Mouse (Mus musculus) heart, embryonic 10.5 days (tissue): ENCODE results near the gene Tnip1. TPM values are rescaled to one million over a fixed set of nuclear protein-coding genes. Genes with fewer than 3 reads are reported as not detected.

Source experiments
- DNase-seq: peaks from one replicate; pipeline ENCODE4 v3.0.0-alpha.2; 2017; ENCODE audit warnings: low spot score
- H3K27ac ChIP-seq: fragments of 300-500 bp; sonication (generic); 2 replicates; pipeline ENCODE4 v1.5.1; 2016; ENCODE audit warnings: mild to moderate bottlenecking
- H3K27me3 ChIP-seq: fragments of 300-500 bp; sonication (generic); 2 replicates; pipeline ENCODE4 v1.6.1; 2016; ENCODE audit warnings: mild to moderate bottlenecking; ENCODE audit not compliant: poor library complexity, insufficient read depth, severe bottlenecking
- H3K36me3 ChIP-seq: fragments of 300-500 bp; sonication (generic); 2 replicates; pipeline ENCODE4 v1.6.1; 2016; ENCODE audit warnings: mild to moderate bottlenecking, moderate library complexity
- H3K4me1 ChIP-seq: fragments of 300-500 bp; sonication (generic); 2 replicates; pipeline ENCODE4 v1.6.1; 2016; ENCODE audit warnings: mild to moderate bottlenecking
- H3K4me3 ChIP-seq: fragments of 300-500 bp; sonication (generic); 2 replicates; pipeline ENCODE4 v1.5.1; 2016; ENCODE audit warnings: mild to moderate bottlenecking, moderate library complexity
- H3K9me3 ChIP-seq: fragments of 300-500 bp; sonication (generic); 2 replicates; pipeline ENCODE4 v1.6.1; 2016; ENCODE audit warnings: mild to moderate bottlenecking, moderate library complexity
- WGBS: fragments of 180-500 bp; shearing (Covaris S2); methylation state at CpG from one replicate; pipeline ENCODE4 v1.1.7; 2016; 5-methylcytosine and 5-hydroxymethylcytosine counted together
- polyA plus RNA-seq: library from polyadenylated mRNA; unstranded; fragments of >200 nt; fragmentation: Nextera tagmentation; extraction: Ambion mirVana; gene quantifications from 2 replicates; pipeline ENCODE4 v1.2.1, GENCODE M21; 2016

The Tnip1 gene
- 22.7 and 23.7 TPM in 2 replicates for polyA plus RNA-seq

DNA sequence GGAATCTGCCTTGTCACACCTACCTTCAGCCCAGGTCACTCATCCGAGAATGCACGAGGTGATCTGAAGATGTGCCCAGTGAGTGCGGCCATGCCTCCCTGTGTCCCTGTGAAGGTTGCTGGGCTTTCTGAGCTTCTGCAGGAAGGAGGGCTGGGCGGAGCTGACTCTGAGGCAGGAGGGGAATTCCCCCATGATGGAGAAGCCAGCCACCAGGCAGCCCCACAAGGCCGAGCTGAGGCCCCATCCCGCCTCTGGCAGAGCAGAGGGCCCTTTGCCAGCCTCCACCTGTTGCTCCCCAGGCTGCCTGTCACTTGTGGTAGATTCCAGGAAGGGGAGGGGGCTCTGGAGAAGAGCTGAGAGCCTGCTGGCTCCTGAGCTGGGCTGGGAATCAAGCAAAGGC, at the start of gene Tnip1:
Tnip1 (minus strand) TSS at position 108 of the 400 bp plus-strand sequence.
- no peak for DNase-seq

DNA sequence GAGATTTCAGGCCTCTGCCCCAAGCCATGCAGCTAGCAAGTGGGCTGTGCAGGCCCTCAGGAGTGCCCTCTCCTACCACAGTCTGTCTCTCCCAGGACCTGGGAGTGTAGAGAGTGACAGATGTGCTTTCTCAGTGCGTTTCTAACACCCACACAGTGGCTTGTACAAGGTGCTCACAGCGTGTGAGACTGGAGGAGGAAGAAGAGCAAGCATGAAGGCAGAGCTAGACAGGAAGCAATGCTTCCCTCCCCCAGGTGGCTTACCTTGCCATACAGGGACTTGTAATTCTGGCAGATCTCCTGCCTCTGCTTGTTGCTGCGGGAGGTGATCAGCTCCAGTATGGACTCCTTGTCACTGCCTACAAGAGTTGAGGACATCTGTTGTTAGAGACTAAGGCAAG, 48.7 kb upstream of the Tnip1 start:
- H3K4me3 ChIP-seq: no peak overlapping the region
- DNase-seq: no peak
- 92% methylated on average over 3 of the region's 3 CpGs for WGBS
- H3K27ac ChIP-seq: no peak overlapping the region
- H3K36me3 ChIP-seq: peaks cover 95% of the 10 kb centered on the region
- H3K27me3 ChIP-seq: no peaks in the 10 kb centered on the region
- peaks cover 24% of the 10 kb centered on the region for H3K4me1 ChIP-seq
- no peaks in the 10 kb centered on the region for H3K9me3 ChIP-seq

More for the DNA sequence above, at the start of gene Tnip1:
- H3K9me3 ChIP-seq: no peaks in the 10 kb centered on the region
- 19% methylated on average over 6 of the region's 6 CpGs for WGBS
- H3K4me1 ChIP-seq: peaks cover 35% of the 10 kb centered on the region
- peak within 1 kb of the TSS; percentile 83 for H3K27ac ChIP-seq
- H3K36me3 ChIP-seq: no peaks in the 10 kb centered on the region
- no peaks in the 10 kb centered on the region for H3K27me3 ChIP-seq
- peak within 1 kb of the TSS; percentile 22; the same call in 1 of the 2 replicates for H3K4me3 ChIP-seq

- 68% methylated on average over 6 of the region's 6 CpGs for WGBS
- H3K36me3 ChIP-seq: peaks cover 100% of the 10 kb centered on the region
- no peak for DNase-seq
- H3K27ac ChIP-seq: no peak overlapping the region
- no peaks in the 10 kb centered on the region for H3K9me3 ChIP-seq
- H3K27me3 ChIP-seq: no peaks in the 10 kb centered on the region
- H3K4me1 ChIP-seq: peaks cover 3% of the 10 kb centered on the region; the same call in 1 of the 2 replicates
- no peak overlapping the region for H3K4me3 ChIP-seq
Measured at GRCm38 (mm10) chr11:55008230-55008629, 45.5 kb upstream of the Tnip1 start.

- H3K9me3 ChIP-seq: 0 out of 2 replicates have a peak, but pooled peaks cover 4% of the 10 kb centered on the region
- no peaks in the 10 kb centered on the region for H3K4me1 ChIP-seq
- H3K4me3 ChIP-seq: no peak overlapping the region
- H3K27ac ChIP-seq: no peak overlapping the region
- no peaks in the 10 kb centered on the region for H3K27me3 ChIP-seq
- DNase-seq: no peak
- H3K36me3 ChIP-seq: peaks cover 96% of the 10 kb centered on the region
- WGBS: 72% methylated on average over 5 of the region's 5 CpGs
Measured at GRCm38 (mm10) chr11:55005684-55006083, 43.0 kb upstream of the Tnip1 start.

DNA sequence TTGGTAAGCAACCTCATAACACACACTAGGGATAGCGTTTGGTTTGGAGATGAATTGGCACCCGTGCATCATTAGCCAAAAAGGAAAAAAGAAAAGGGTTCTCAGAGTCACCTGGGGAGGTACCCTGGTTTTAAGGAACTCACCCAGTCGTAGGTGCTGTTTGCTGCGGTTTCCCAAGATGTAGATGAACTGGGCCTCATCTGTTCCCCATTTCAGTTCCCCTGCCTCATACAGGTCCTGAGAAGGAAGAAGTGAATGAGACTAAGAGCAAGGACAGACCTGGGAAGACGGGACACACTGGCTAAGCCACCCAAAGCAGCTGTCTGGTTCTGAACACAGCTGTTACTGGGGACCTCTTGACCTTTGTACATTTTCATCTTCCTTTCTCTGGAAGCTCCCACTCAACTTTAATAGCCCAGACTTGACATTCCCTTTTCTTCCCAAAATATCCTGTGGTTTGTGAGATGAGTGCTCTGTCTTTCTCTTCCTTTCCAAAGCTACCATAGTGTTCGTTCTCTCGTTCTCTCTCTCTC, 42.3 kb upstream of the Tnip1 start:
- Histone ChIP-seq H3K27me3 (no peaks in the 10 kb centered on the region), H3K36me3 (peaks cover 96% of the 10 kb centered on the region), H3K27ac (no peak overlapping the region), H3K4me3 (no peak overlapping the region), H3K4me1 (no peaks in the 10 kb centered on the region), H3K9me3 (0 out of 2 replicates have a peak, but pooled peaks cover 4% of the 10 kb centered on the region)
- DNase-seq: no peak
- WGBS: 80% methylated on average over 7 of the region's 7 CpGs

DNA sequence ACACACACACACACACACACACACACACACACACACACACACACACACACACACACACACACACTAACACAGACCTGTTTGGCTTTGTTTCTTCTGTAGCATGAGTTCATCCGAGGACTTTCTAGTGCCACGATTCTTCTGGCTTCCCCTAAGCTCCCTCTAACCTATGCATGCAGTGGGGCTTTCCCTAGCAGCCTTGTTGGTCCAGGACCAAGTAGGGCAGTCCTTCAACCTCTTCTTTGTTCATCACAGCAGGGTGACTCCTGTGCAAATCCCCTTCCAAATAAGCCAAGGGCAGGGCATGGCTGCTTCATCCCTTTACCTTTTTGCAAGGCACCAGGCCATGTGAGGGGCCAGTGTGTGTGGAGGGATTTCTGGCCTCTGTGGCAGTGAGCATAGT, 36.0 kb upstream of the Tnip1 start:
- DNase-seq: no peak
- WGBS: 54% methylated on average over 2 of the region's 2 CpGs
- H3K36me3 ChIP-seq: peaks cover 87% of the 10 kb centered on the region
- no peaks in the 10 kb centered on the region for H3K27me3 ChIP-seq
- peak overlapping the region; percentile 65; the same call in 1 of the 2 replicates for H3K27ac ChIP-seq
- H3K4me1 ChIP-seq: peaks cover 22% of the 10 kb centered on the region
- no peak overlapping the region for H3K4me3 ChIP-seq
- 0 out of 2 replicates have a peak, but pooled peaks cover 4% of the 10 kb centered on the region for H3K9me3 ChIP-seq

- 0 out of 2 replicates have a peak, but pooled peaks cover 4% of the 10 kb centered on the region for H3K9me3 ChIP-seq
- peaks cover 86% of the 10 kb centered on the region for H3K36me3 ChIP-seq
- 7% methylated on average over 12 of the region's 12 CpGs for WGBS
- peak overlapping the region; percentile 65; the same call in 1 of the 2 replicates for H3K27ac ChIP-seq
- H3K4me3 ChIP-seq: 0 out of 2 replicates have a peak overlapping the region, but pooled peaks have one; percentile 10
- peaks cover 22% of the 10 kb centered on the region for H3K4me1 ChIP-seq
- no peaks in the 10 kb centered on the region for H3K27me3 ChIP-seq
- DNase-seq: peak; percentile 88
Measured at GRCm38 (mm10) chr11:54998284-54998683, 35.6 kb upstream of the Tnip1 start.

- no peak overlapping the region for H3K4me3 ChIP-seq
- 0 out of 2 replicates have a peak, but pooled peaks cover 2% of the 10 kb centered on the region for H3K9me3 ChIP-seq
- WGBS: 76% methylated on average over 7 of the region's 7 CpGs
- no peak overlapping the region; the same call in 1 of the 2 replicates for H3K27ac ChIP-seq
- H3K4me1 ChIP-seq: peaks cover 22% of the 10 kb centered on the region
- H3K27me3 ChIP-seq: no peaks in the 10 kb centered on the region
- no peak for DNase-seq
- peaks cover 90% of the 10 kb centered on the region for H3K36me3 ChIP-seq
Measured at GRCm38 (mm10) chr11:54996176-54996575, 33.5 kb upstream of the Tnip1 start.

DNA sequence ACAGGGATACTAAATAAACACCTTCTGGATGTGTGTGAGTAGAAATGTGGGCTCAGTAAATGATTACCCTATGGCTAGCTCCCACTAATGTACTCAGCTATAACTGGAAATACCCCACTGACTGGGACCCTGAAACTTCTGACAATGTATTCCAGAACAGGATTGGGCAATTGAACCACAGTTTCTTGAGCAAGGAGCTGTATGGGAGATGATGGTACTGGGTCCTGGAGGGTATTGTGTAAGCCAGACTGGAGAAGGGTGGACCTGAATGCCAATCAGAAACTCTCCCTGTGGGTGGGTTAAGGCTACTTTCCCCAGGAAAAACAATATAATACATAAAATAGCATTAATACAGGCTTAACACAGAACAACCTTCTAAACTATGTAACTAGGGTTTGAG, 27.2 kb upstream of the Tnip1 start:
- no peak for DNase-seq
- Histone ChIP-seq H3K9me3 (no peaks in the 10 kb centered on the region), H3K36me3 (peaks cover 94% of the 10 kb centered on the region), H3K27ac (no peak overlapping the region), H3K27me3 (no peaks in the 10 kb centered on the region), H3K4me3 (no peak overlapping the region), H3K4me1 (peaks cover 8% of the 10 kb centered on the region)

DNA sequence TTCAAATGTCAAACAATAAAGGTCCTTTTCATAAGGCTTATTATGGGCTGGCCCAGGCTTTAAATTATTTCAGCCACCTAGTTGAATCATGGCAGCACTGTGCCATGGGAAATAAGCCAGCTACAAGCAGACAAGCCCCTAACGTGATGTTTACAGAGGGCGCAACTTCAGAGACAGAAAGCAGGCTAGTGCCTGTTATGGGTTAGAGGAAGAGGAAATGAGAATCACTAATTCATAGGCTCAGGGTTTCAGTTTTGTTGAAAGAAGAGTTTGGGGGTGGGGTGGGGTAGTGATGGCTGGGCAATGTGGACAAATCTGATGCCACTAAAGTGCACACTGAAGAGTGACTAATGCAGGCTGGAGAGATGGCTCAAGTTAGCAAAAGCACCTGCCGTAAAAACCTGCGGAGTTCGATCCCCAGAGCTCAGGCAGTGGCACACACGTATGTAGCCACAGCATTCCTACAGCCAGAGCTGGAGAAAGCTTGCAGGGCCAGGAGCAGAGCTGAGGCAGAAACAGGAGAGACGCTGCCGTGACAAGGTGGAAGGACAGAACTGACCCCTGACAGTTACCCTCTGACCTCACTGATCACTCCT, 26.1 kb upstream of the Tnip1 start:
- Histone ChIP-seq H3K36me3 (peaks cover 90% of the 10 kb centered on the region), H3K9me3 (no peaks in the 10 kb centered on the region), H3K4me3 (no peak overlapping the region), H3K4me1 (peaks cover 13% of the 10 kb centered on the region), H3K27ac (no peak overlapping the region), H3K27me3 (no peaks in the 10 kb centered on the region)
- 83% methylated on average over 8 of the region's 8 CpGs for WGBS
- DNase-seq: no peak

GRCm38 (mm10) chr11:54987974-54988373, 25.3 kb upstream of the Tnip1 start:
- 93% methylated on average over 1 of the region's 1 CpGs for whole genome bisulfite sequencing
- Histone ChIP-seq H3K36me3 (peaks cover 91% of the 10 kb centered on the region), H3K4me3 (no peak overlapping the region), H3K27me3 (no peaks in the 10 kb centered on the region), H3K27ac (no peak overlapping the region), H3K9me3 (no peaks in the 10 kb centered on the region), H3K4me1 (peaks cover 19% of the 10 kb centered on the region)
- DNase-seq: no peak

DNA sequence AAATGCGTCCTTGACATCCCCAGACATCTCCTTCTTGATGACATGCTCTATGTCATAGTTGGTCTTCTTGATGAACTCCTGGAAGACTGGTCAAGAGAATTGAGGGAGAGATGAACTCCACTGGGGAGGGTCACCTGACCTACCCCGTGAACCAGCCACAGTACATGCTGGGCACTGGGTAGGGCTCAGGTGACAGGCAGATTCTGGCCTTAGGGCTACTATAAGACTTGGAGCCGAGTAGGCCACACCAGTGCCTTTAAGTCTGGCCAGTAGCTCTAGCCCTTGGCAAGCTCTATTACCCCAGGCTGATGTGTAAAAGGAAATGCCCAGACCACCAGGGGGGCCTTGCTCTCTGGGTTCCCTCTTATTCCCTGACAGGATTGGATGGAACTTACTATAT, 22.4 kb upstream of the Tnip1 start:
- no peaks in the 10 kb centered on the region for H3K27me3 ChIP-seq
- 0 out of 2 replicates have a peak, but pooled peaks cover 2% of the 10 kb centered on the region for H3K9me3 ChIP-seq
- 80% methylated on average over 3 of the region's 3 CpGs for WGBS
- peaks cover 89% of the 10 kb centered on the region for H3K36me3 ChIP-seq
- no peak for DNase-seq
- H3K27ac ChIP-seq: no peak overlapping the region
- H3K4me1 ChIP-seq: peaks cover 19% of the 10 kb centered on the region; the same call in 1 of the 2 replicates
- H3K4me3 ChIP-seq: no peak overlapping the region

DNA sequence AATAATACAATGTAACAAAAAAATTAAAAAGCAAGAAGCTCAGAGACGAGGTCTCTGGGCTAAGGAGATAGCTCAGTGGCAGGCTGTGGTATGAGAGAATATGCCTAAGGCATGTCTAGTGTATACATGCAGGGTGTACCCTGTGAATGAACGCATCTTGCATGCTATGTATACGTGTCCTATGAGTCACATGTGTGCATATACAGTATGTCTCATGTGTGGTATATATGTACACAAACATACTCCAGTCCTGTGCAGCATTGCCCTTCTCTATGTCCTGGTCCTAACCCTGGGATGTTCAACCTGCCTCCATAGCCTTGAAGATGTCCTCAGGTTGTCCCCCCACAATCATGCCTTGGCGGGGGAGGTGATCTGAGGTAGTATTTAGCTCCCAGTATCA, 21.9 kb upstream of the Tnip1 start:
- Histone ChIP-seq H3K4me3 (no peak overlapping the region), H3K36me3 (peaks cover 89% of the 10 kb centered on the region), H3K27ac (no peak overlapping the region), H3K4me1 (peaks cover 22% of the 10 kb centered on the region; the same call in 1 of the 2 replicates), H3K27me3 (no peaks in the 10 kb centered on the region), H3K9me3 (0 out of 2 replicates have a peak, but pooled peaks cover 2% of the 10 kb centered on the region)
- WGBS: 56% methylated on average over 4 of the region's 4 CpGs
- DNase-seq: no peak
